Mouse (Mus musculus): Measurements from ENCODE around the gene Ccdc93.

GRCm38 (mm10) chr1:121394764-121395163, 36.1 kb upstream of the Ccdc93 start:
- TF ChIP-seq CTCF (IDR thresholded peaks at IDR 0.05; ENCODE audit: low read depth) (no peak), EP300 (IDR thresholded peaks at IDR 0.05; ENCODE audit: low read depth) (no peak)
